8 mouse cellular contexts compared by ENCODE assay signal in genomic region chr15:80082661-80083275, GRCm38 (mm10). TPM values are rescaled to one million over a fixed set of nuclear protein-coding genes. Genes with fewer than 3 reads are reported as not detected.
DNase-seq lines count a peak whose midpoint lies in the region; ATAC-seq and TF ChIP-seq lines count a peak whose summit lies in the region.

No protein-coding gene starts in this region.

- TF ChIP-seq CTCF in lung, adult 2 months (IDR thresholded peaks at IDR 0.05; ENCODE audit: insufficient read depth, low read length) = no peak
- no peak for TF ChIP-seq CTCF in midbrain, postnatal 0 days (IDR thresholded peaks at IDR 0.05)

- H3K4me2 ChIP-seq in hindbrain, embryonic 14.5 days (replicated peaks) = peak overlapping the region; percentile 83
- peak overlapping the region; percentile 60 for H3K4me2 ChIP-seq in midbrain, postnatal 0 days (ENCODE audit: low read depth, low read length, poor library complexity, severe bottlenecking)

- no peak for DNase-seq in lung, adult 2 months
- no peak for DNase-seq in lung, adult 18-20 months
- DNase-seq in brain, adult 2 months (ENCODE audit: low read depth, low spot score) = peak; percentile 47
- peak; percentile 33 for DNase-seq in hindbrain, embryonic 14.5 days (ENCODE audit: low spot score)
- peak; percentile 32 for DNase-seq in midbrain, postnatal 0 days (ENCODE audit: low spot score)
- DNase-seq in urinary bladder, postnatal 4 days (ENCODE audit: low spot score in 2 of 2) = no peak
- DNase-seq in layer of hippocampus, postnatal 25 days (ENCODE audit: extremely low spot score in 1 of 2, low spot score in 1 of 2) = no peak

- ATAC-seq in hindbrain, embryonic 14.5 days (ENCODE audit: low FRiP score) = peak; percentile 62; the same call in 1 of the 2 replicates
- peak; percentile 29; the same call in 1 of the 2 replicates for ATAC-seq in midbrain, postnatal 0 days (ENCODE audit: low FRiP score)
- ATAC-seq in monocyte, adult 5-6 weeks (replicated peaks; ENCODE audit: insufficient number of reproducible peaks, low FRiP score, low TSS enrichment, poor library complexity, severe bottlenecking) = no peak

- peak overlapping the region; percentile 98 for H3K4me3 ChIP-seq in lung, adult 2 months (replicated peaks; ENCODE audit: extremely low read depth, low read depth, low read length)
- H3K4me3 ChIP-seq in hindbrain, embryonic 14.5 days (replicated peaks; ENCODE audit: low read length) = peak overlapping the region; percentile 70
- peak overlapping the region; percentile 80 for H3K4me3 ChIP-seq in midbrain, postnatal 0 days (ENCODE audit: low read depth, low read length)

- peak overlapping the region; percentile 92 for H3K9ac ChIP-seq in hindbrain, embryonic 14.5 days
- peak overlapping the region; percentile 95 for H3K9ac ChIP-seq in midbrain, postnatal 0 days (replicated peaks; ENCODE audit: low read length, poor library complexity, severe bottlenecking)

- peaks cover 44% of the 10 kb centered on the region for H3K36me3 ChIP-seq in hindbrain, embryonic 14.5 days (replicated peaks; ENCODE audit: control insufficient read depth, insufficient read depth)
- peaks cover 23% of the 10 kb centered on the region for H3K36me3 ChIP-seq in midbrain, postnatal 0 days (ENCODE audit: insufficient read depth, low read length)

- H3K9me3 ChIP-seq in hindbrain, embryonic 14.5 days (ENCODE audit: control insufficient read depth, low read length) = no peaks in the 10 kb centered on the region
- no peaks in the 10 kb centered on the region for H3K9me3 ChIP-seq in midbrain, postnatal 0 days (ENCODE audit: low read length)

- no peak for TF ChIP-seq POLR2A in lung, adult 2 months (IDR thresholded peaks at IDR 0.05; ENCODE audit: borderline replicate concordance, extremely low read depth, low read depth, low read length)

- under 1% methylated on average over 21 of the region's 21 CpGs for WGBS in lung, adult 2 months
- under 1% methylated on average over 21 of the region's 21 CpGs for WGBS in hindbrain, embryonic 14.5 days
- under 1% methylated on average over 21 of the region's 21 CpGs for WGBS in midbrain, postnatal 0 days

- H3K27ac ChIP-seq in hindbrain, embryonic 14.5 days = peak overlapping the region; percentile 98
- peak overlapping the region; percentile 82 for H3K27ac ChIP-seq in midbrain, postnatal 0 days (ENCODE audit: low read depth, low read length)

- H3K4me1 ChIP-seq in lung, adult 2 months (ENCODE audit: control insufficient read depth, insufficient read depth, low read length) = peaks cover 8% of the 10 kb centered on the region
- peaks cover 22% of the 10 kb centered on the region for H3K4me1 ChIP-seq in hindbrain, embryonic 14.5 days (replicated peaks; ENCODE audit: control insufficient read depth, insufficient read depth, low read length)
- H3K4me1 ChIP-seq in midbrain, postnatal 0 days (ENCODE audit: insufficient read depth, low read length) = peaks cover 11% of the 10 kb centered on the region; the same call in 1 of the 2 replicates

- H3K27me3 ChIP-seq in hindbrain, embryonic 14.5 days (ENCODE audit: control insufficient read depth, insufficient read depth, low read length) = no peaks in the 10 kb centered on the region
- H3K27me3 ChIP-seq in midbrain, postnatal 0 days (ENCODE audit: insufficient read depth, low read length) = no peaks in the 10 kb centered on the region

RNA-seq across cellular contexts. Expression of gene Syngr1, which starts 8.4 kb away (rescaled TPM):
- 44.1 and 50.9 TPM in 2 replicates for polyA plus RNA-seq in lung, adult 2 months (2012; rRNA removed)
- polyA plus RNA-seq in hindbrain, embryonic 14.5 days (2014; fragmentation: Nextera tagmentation; extraction: Ambion mirVana) = 37.0 and 38.7 TPM in 2 replicates
- 162 and 220 TPM in 2 replicates for total RNA-seq in midbrain, postnatal 0 days (2014; rRNA removed)
- polyA plus RNA-seq in midbrain, postnatal 0 days (2015; fragmentation: Nextera tagmentation; extraction: Ambion mirVana) = 81.5 and 88.5 TPM in 2 replicates
- total RNA-seq in layer of hippocampus, postnatal 25 days (2021) = 100 to 1,000 TPM; 387 to 409 TPM
- total RNA-seq in monocyte, adult 5-6 weeks (2017) = not detected in 3 replicates

RNA-seq across cellular contexts. Expression of gene Rpl3, which starts 8.9 kb away (rescaled TPM):
- 369 and 428 TPM in 2 replicates for polyA plus RNA-seq in lung, adult 2 months (2012; rRNA removed)
- polyA plus RNA-seq in hindbrain, embryonic 14.5 days (2014; fragmentation: Nextera tagmentation; extraction: Ambion mirVana) = 685 and 734 TPM in 2 replicates
- 511 and 632 TPM in 2 replicates for total RNA-seq in midbrain, postnatal 0 days (2014; rRNA removed)
- polyA plus RNA-seq in midbrain, postnatal 0 days (2015; fragmentation: Nextera tagmentation; extraction: Ambion mirVana) = 500 and 515 TPM in 2 replicates
- 100 to 1,000 TPM; 494 to 606 TPM for total RNA-seq in layer of hippocampus, postnatal 25 days (2021)
- 1,359 to 1,501 TPM (median 1,441 TPM) in 3 replicates for total RNA-seq in monocyte, adult 5-6 weeks (2017)

RNA-seq across cellular contexts. Expression of gene Tab1, which starts 50.2 kb away (rescaled TPM):
- polyA plus RNA-seq in lung, adult 2 months (2012; rRNA removed) = 19.1 and 23.5 TPM in 2 replicates
- 32.2 and 36.1 TPM in 2 replicates for polyA plus RNA-seq in hindbrain, embryonic 14.5 days (2014; fragmentation: Nextera tagmentation; extraction: Ambion mirVana)
- 43.5 and 58.5 TPM in 2 replicates for total RNA-seq in midbrain, postnatal 0 days (2014; rRNA removed)
- 23.6 and 27.9 TPM in 2 replicates for polyA plus RNA-seq in midbrain, postnatal 0 days (2015; fragmentation: Nextera tagmentation; extraction: Ambion mirVana)
- 10 to 100 TPM; 25.1 to 33.8 TPM for total RNA-seq in layer of hippocampus, postnatal 25 days (2021)
- 11.6 to 17.4 TPM (median 12.4 TPM) in 3 replicates for total RNA-seq in monocyte, adult 5-6 weeks (2017)

Comparison
In these comparisons a context has a peak if more than half of its experiments do, and no peak if none do; other contexts are left out.
1. DNase-seq: peak in brain, adult 2 months (single experiment), hindbrain, embryonic 14.5 days (single experiment) and midbrain, postnatal 0 days (single experiment); none in lung, adult 2 months (single experiment), lung, adult 18-20 months (0 of 2), urinary bladder, postnatal 4 days (0 of 2) and layer of hippocampus, postnatal 25 days (0 of 2).
2. RNA of gene Syngr1, which starts 8.4 kb away (total RNA-seq): 387 to 409 TPM in layer of hippocampus, postnatal 25 days and 162 to 220 TPM in midbrain, postnatal 0 days; not detected in monocyte, adult 5-6 weeks; every median in the first group is over 100 times any median in the second.
3. Peak in every context shown above with its lines, with median percentiles within 50 percentile points of each other: H3K4me3 ChIP-seq.